ENCODE assay signal across 10 mouse cellular contexts in the genomic region with DNA sequence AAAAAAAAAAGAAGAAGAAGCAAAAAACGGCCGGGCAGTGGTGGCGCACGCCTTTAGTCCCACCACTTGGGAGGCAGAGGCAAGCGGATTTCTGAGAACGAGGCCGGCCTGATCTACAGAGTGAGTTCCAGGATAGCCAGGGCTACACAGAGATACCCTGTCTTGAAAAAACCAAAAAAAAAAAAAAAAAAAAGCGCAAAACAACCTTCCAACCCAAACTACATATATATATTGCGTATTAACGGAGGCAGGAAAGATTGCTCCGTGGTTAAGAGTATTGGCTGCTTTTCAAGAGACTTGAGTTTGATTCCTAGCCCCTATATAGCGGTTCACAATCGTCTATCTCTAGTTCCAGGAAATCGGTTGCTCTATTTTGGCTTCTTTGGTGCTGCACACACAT. TPM values are rescaled to one million over a fixed set of nuclear protein-coding genes. Genes with fewer than 3 reads are reported as not detected.
DNase-seq lines count a peak whose midpoint lies in the region; ATAC-seq and TF ChIP-seq lines count a peak whose summit lies in the region.
"Had no signal": no experiment of that assay in that cellular context is flagged by ENCODE, and none has a peak within 500 bp of the region (broad histone marks: within the 10 kb centered on the region; RNA-seq: fewer than 3 reads in every experiment).

No protein-coding gene starts in this region.

- peaks cover 4% of the 10 kb centered on the region; the same call in 1 of the 2 replicates for H3K4me1 ChIP-seq in heart, embryonic 12.5 days (replicated peaks)
- peaks cover 13% of the 10 kb centered on the region for H3K4me1 ChIP-seq in neural tube, embryonic 11.5 days (ENCODE audit: control insufficient read depth, insufficient read depth, low read length)
- peaks cover 10% of the 10 kb centered on the region for H3K4me1 ChIP-seq in limb, embryonic 12.5 days (replicated peaks)
- H3K4me1 ChIP-seq in neural tube, embryonic 14.5 days (ENCODE audit: control insufficient read depth, insufficient read depth, low read length), result peaks cover 16% of the 10 kb centered on the region
- H3K4me1 ChIP-seq in thymus, adult 2 months (replicated peaks; ENCODE audit: control insufficient read depth, insufficient read depth, low read length), result peaks cover 4% of the 10 kb centered on the region

- H3K27me3 ChIP-seq in heart, embryonic 12.5 days (replicated peaks), result peaks cover 13% of the 10 kb centered on the region; the same call in 1 of the 2 replicates
- no peaks in the 10 kb centered on the region for H3K27me3 ChIP-seq in neural tube, embryonic 11.5 days (ENCODE audit: control insufficient read depth, insufficient read depth, low read length)
- no peaks in the 10 kb centered on the region for H3K27me3 ChIP-seq in limb, embryonic 12.5 days
- H3K27me3 ChIP-seq in neural tube, embryonic 14.5 days (ENCODE audit: control insufficient read depth, insufficient read depth, low read length), result no peaks in the 10 kb centered on the region
- no peaks in the 10 kb centered on the region for H3K27me3 ChIP-seq in thymus, adult 2 months (ENCODE audit: control insufficient read depth, insufficient read depth, low read length)

- peak overlapping the region; percentile 85 for H3K4me2 ChIP-seq in heart, embryonic 12.5 days
- H3K4me2 ChIP-seq in neural tube, embryonic 11.5 days (ENCODE audit: low read depth), result no peak overlapping the region; the same call in 1 of the 2 replicates
- peak overlapping the region; percentile 81 for H3K4me2 ChIP-seq in limb, embryonic 12.5 days
- peak overlapping the region; percentile 67; the same call in 1 of the 2 replicates for H3K4me2 ChIP-seq in neural tube, embryonic 14.5 days (ENCODE audit: low read depth, low read length)

- H3K36me3 ChIP-seq in heart, embryonic 12.5 days, result no peaks in the 10 kb centered on the region
- no peaks in the 10 kb centered on the region for H3K36me3 ChIP-seq in neural tube, embryonic 11.5 days (ENCODE audit: control insufficient read depth, insufficient read depth, low read length)
- H3K36me3 ChIP-seq in limb, embryonic 12.5 days, result no peaks in the 10 kb centered on the region
- H3K36me3 ChIP-seq in neural tube, embryonic 14.5 days (ENCODE audit: control insufficient read depth, insufficient read depth, low read length), result no peaks in the 10 kb centered on the region
- no peaks in the 10 kb centered on the region for H3K36me3 ChIP-seq in thymus, adult 2 months (ENCODE audit: control insufficient read depth, insufficient read depth, low read length)

- intact Hi-C loops in heart, postnatal 14 days (cut with DNase I), result loop anchor here (5.0 kb wide), 1 partner anchor 81 kb away; the partner anchor contains the start of gene Clcc1

- no peak for TF ChIP-seq CTCF in thymus, adult 2 months (IDR thresholded peaks at IDR 0.05; ENCODE audit: borderline replicate concordance, control insufficient read depth, extremely low read depth, insufficient read depth, low read length, poor library complexity)

- no peak overlapping the region for H3K27ac ChIP-seq in heart, embryonic 12.5 days (ENCODE audit: poor library complexity, severe bottlenecking)
- H3K27ac ChIP-seq in neural tube, embryonic 11.5 days (ENCODE audit: low read depth, low read length), result no peak overlapping the region
- H3K27ac ChIP-seq in limb, embryonic 12.5 days, result no peak overlapping the region
- peak overlapping the region; percentile 65; the same call in 1 of the 2 replicates for H3K27ac ChIP-seq in neural tube, embryonic 14.5 days (ENCODE audit: low read depth, low read length)
- no peak overlapping the region for H3K27ac ChIP-seq in thymus, adult 2 months (ENCODE audit: control insufficient read depth, insufficient read depth, low read length)

- TF ChIP-seq POLR2A in thymus, adult 2 months (IDR thresholded peaks at IDR 0.05; ENCODE audit: control insufficient read depth, extremely low read depth, insufficient read depth, low read length, poor library complexity), result no peak

- 81% methylated on average over 14 of the region's 14 CpGs for WGBS in heart, embryonic 12.5 days
- WGBS in neural tube, embryonic 11.5 days, result 91% methylated on average over 14 of the region's 14 CpGs
- WGBS in limb, embryonic 12.5 days, result 87% methylated on average over 14 of the region's 14 CpGs
- WGBS in neural tube, embryonic 14.5 days, result 88% methylated on average over 14 of the region's 14 CpGs
- WGBS in thymus, adult 2 months, result 85% methylated on average over 14 of the region's 14 CpGs

- no peaks in the 10 kb centered on the region for H3K9me3 ChIP-seq in heart, embryonic 12.5 days (replicated peaks)
- H3K9me3 ChIP-seq in neural tube, embryonic 11.5 days (ENCODE audit: control insufficient read depth, low read length), result no peaks in the 10 kb centered on the region
- no peaks in the 10 kb centered on the region for H3K9me3 ChIP-seq in limb, embryonic 12.5 days
- no peaks in the 10 kb centered on the region for H3K9me3 ChIP-seq in neural tube, embryonic 14.5 days (ENCODE audit: control insufficient read depth, low read length)

- peak overlapping the region; percentile 67 for H3K4me3 ChIP-seq in heart, embryonic 12.5 days
- H3K4me3 ChIP-seq in neural tube, embryonic 11.5 days (ENCODE audit: low read depth, low read length), result peak overlapping the region; percentile 61; the same call in 1 of the 2 replicates
- H3K4me3 ChIP-seq in limb, embryonic 12.5 days (replicated peaks), result peak overlapping the region; percentile 66; the same call in 1 of the 2 replicates
- 0 out of 2 replicates have a peak overlapping the region, but pooled peaks have one; percentile 58 for H3K4me3 ChIP-seq in neural tube, embryonic 14.5 days (ENCODE audit: low read depth, low read length)
- no peak overlapping the region for H3K4me3 ChIP-seq in thymus, adult 2 months (ENCODE audit: control insufficient read depth, insufficient read depth, low read length)

- DNase-seq in heart, postnatal 14 days, result no peak
- DNase-seq in neural tube, embryonic 11.5 days (ENCODE audit: low spot score), result no peak
- no peak for DNase-seq in neural tube, embryonic 10.5 days (ENCODE audit: extremely low spot score, low spot score)
- DNase-seq in thymus, adult 2 months, result no peak
- no peak for DNase-seq in layer of hippocampus, postnatal 36 days

- H3K9ac ChIP-seq in heart, embryonic 12.5 days, result no peak overlapping the region
- no peak overlapping the region for H3K9ac ChIP-seq in neural tube, embryonic 11.5 days (ENCODE audit: low read length)
- no peak overlapping the region for H3K9ac ChIP-seq in limb, embryonic 12.5 days (replicated peaks)
- H3K9ac ChIP-seq in neural tube, embryonic 14.5 days (replicated peaks; ENCODE audit: low read depth, low read length), result no peak overlapping the region

- ATAC-seq in heart, embryonic 12.5 days (ENCODE audit: insufficient number of reproducible peaks, low FRiP score), result no peak
- no peak; the same call in 1 of the 2 replicates for ATAC-seq in neural tube, embryonic 11.5 days (ENCODE audit: insufficient read depth, low FRiP score, low TSS enrichment)
- ATAC-seq in limb, embryonic 12.5 days (ENCODE audit: insufficient number of reproducible peaks, insufficient read depth, low FRiP score, low TSS enrichment, low read depth), result no peak
- ATAC-seq in neural tube, embryonic 14.5 days (ENCODE audit: low read depth), result no peak

RNA-seq across cellular contexts. Expression of gene Taf13, which starts 0.7 kb away (rescaled TPM):
- 28.9 and 33.1 TPM in 2 replicates for polyA plus RNA-seq in heart, embryonic 12.5 days (2016; fragmentation: Nextera tagmentation; extraction: Ambion mirVana)
- 10 to 100 TPM; 17.3 to 17.8 TPM for total RNA-seq in heart, postnatal 14 days (2021)
- 70.7 and 74.8 TPM in 2 replicates for polyA plus RNA-seq in neural tube, embryonic 11.5 days (2014; fragmentation: Nextera tagmentation; extraction: Ambion mirVana)
- 44.3 and 49.9 TPM in 2 replicates for polyA plus RNA-seq in limb, embryonic 12.5 days (2016; fragmentation: Nextera tagmentation; extraction: Ambion mirVana)
- polyA plus RNA-seq in neural tube, embryonic 14.5 days (2014; fragmentation: Nextera tagmentation; extraction: Ambion mirVana), result 42.0 and 56.9 TPM in 2 replicates
- 3.0 and 4.5 TPM in 2 replicates for polyA plus RNA-seq in thymus, adult 2 months (2012; rRNA removed)
- 10 to 100 TPM; 25.1 to 26.2 TPM for total RNA-seq in layer of hippocampus, postnatal 36 days (2021)

RNA-seq across cellular contexts. Expression of gene Tmem167b, which starts 8.5 kb away (rescaled TPM):
- 33.8 and 34.8 TPM in 2 replicates for polyA plus RNA-seq in heart, embryonic 12.5 days (2016; fragmentation: Nextera tagmentation; extraction: Ambion mirVana)
- 10 to 100 TPM; 25.4 to 25.6 TPM for total RNA-seq in heart, postnatal 14 days (2021)
- polyA plus RNA-seq in neural tube, embryonic 11.5 days (2014; fragmentation: Nextera tagmentation; extraction: Ambion mirVana), result 55.4 and 56.6 TPM in 2 replicates
- 37.4 and 39.2 TPM in 2 replicates for polyA plus RNA-seq in limb, embryonic 12.5 days (2016; fragmentation: Nextera tagmentation; extraction: Ambion mirVana)
- polyA plus RNA-seq in neural tube, embryonic 14.5 days (2014; fragmentation: Nextera tagmentation; extraction: Ambion mirVana), result 47.1 and 57.8 TPM in 2 replicates
- 5.2 TPM in 2 replicates for polyA plus RNA-seq in thymus, adult 2 months (2012; rRNA removed)
- total RNA-seq in layer of hippocampus, postnatal 36 days (2021), result 10 to 100 TPM; 51.2 to 54.0 TPM

RNA-seq across cellular contexts. Expression of gene Wdr47, which starts 20.3 kb away (rescaled TPM):
- polyA plus RNA-seq in heart, embryonic 12.5 days (2016; fragmentation: Nextera tagmentation; extraction: Ambion mirVana), result 9.8 and 10.4 TPM in 2 replicates
- total RNA-seq in heart, postnatal 14 days (2021), result 1 to 10 TPM; 8.9 to 9.0 TPM
- 50.1 and 54.6 TPM in 2 replicates for polyA plus RNA-seq in neural tube, embryonic 11.5 days (2014; fragmentation: Nextera tagmentation; extraction: Ambion mirVana)
- 10.9 TPM in 2 replicates for polyA plus RNA-seq in limb, embryonic 12.5 days (2016; fragmentation: Nextera tagmentation; extraction: Ambion mirVana)
- 113 and 114 TPM in 2 replicates for polyA plus RNA-seq in neural tube, embryonic 14.5 days (2014; fragmentation: Nextera tagmentation; extraction: Ambion mirVana)
- 7.8 and 8.3 TPM in 2 replicates for polyA plus RNA-seq in thymus, adult 2 months (2012; rRNA removed)
- total RNA-seq in layer of hippocampus, postnatal 36 days (2021), result 100 to 1,000 TPM; 129 to 132 TPM

RNA-seq across cellular contexts. Expression of gene 5330417C22Rik, which starts 34.5 kb away (rescaled TPM):
- polyA plus RNA-seq in heart, embryonic 12.5 days (2016; fragmentation: Nextera tagmentation; extraction: Ambion mirVana), result 0.46 and 0.85 TPM in 2 replicates
- under 1 TPM; 0.24 to 0.81 TPM for total RNA-seq in heart, postnatal 14 days (2021)
- 1.4 and 1.8 TPM in 2 replicates for polyA plus RNA-seq in neural tube, embryonic 11.5 days (2014; fragmentation: Nextera tagmentation; extraction: Ambion mirVana)
- 0.21 and 0.29 TPM in 2 replicates for polyA plus RNA-seq in limb, embryonic 12.5 days (2016; fragmentation: Nextera tagmentation; extraction: Ambion mirVana)
- polyA plus RNA-seq in neural tube, embryonic 14.5 days (2014; fragmentation: Nextera tagmentation; extraction: Ambion mirVana), result 13.9 and 22.1 TPM in 2 replicates
- polyA plus RNA-seq in thymus, adult 2 months (2012; rRNA removed), result 1.7 and 1.8 TPM in 2 replicates
- total RNA-seq in layer of hippocampus, postnatal 36 days (2021), result 10 to 100 TPM; 26.1 to 29.7 TPM

RNA-seq across cellular contexts. Expression of gene 1700013F07Rik, which starts 36.9 kb away (rescaled TPM):
- polyA plus RNA-seq in heart, embryonic 12.5 days (2016; fragmentation: Nextera tagmentation; extraction: Ambion mirVana), result not detected in 2 replicates
- not detected for total RNA-seq in heart, postnatal 14 days (2021)
- not detected in 2 replicates for polyA plus RNA-seq in neural tube, embryonic 11.5 days (2014; fragmentation: Nextera tagmentation; extraction: Ambion mirVana)
- polyA plus RNA-seq in limb, embryonic 12.5 days (2016; fragmentation: Nextera tagmentation; extraction: Ambion mirVana), result not detected in 2 replicates
- polyA plus RNA-seq in neural tube, embryonic 14.5 days (2014; fragmentation: Nextera tagmentation; extraction: Ambion mirVana), result 1.8 TPM in 1 of 2 replicates, not detected in the other
- 0.16 TPM in 1 of 2 replicates, not detected in the other for polyA plus RNA-seq in thymus, adult 2 months (2012; rRNA removed)
- 1 to 10 TPM; 2.4 to 2.9 TPM for total RNA-seq in layer of hippocampus, postnatal 36 days (2021)
- total RNA-seq: liver, adult 2 months had no signal
- polyA plus RNA-seq: inflammation-experienced regulatory T-cells, adult 6 months; liver, adult 2 months had no signal
